Mouse (Mus musculus) liver, embryonic 12.5 days (tissue): ENCODE results near the gene Cplx2. TPM values are rescaled to one million over a fixed set of nuclear protein-coding genes. Genes with fewer than 3 reads are reported as not detected.

Experiments
- polyA plus RNA-seq: library from polyadenylated mRNA; unstranded; fragments of >200 nt; fragmentation: Nextera tagmentation; extraction: Ambion mirVana; gene quantifications from 2 replicates; pipeline ENCODE4 v1.2.1, GENCODE M21; 2016

Cplx2 gene
- polyA plus RNA-seq, 1 experiment from 2014 or later = 0.52 TPM

Other genes starting within 250 kb of the Cplx2 start
- 0.07 and 0.08 TPM in 2 replicates for gene Hrh2, start 179.2 kb upstream of the Cplx2 start, polyA plus RNA-seq
- 77.6 and 78.0 TPM in 2 replicates for gene Thoc3, start 97.5 kb downstream of the Cplx2 start, polyA plus RNA-seq
- gene Simc1, start 132.4 kb downstream of the Cplx2 start, polyA plus RNA-seq = 4.0 and 4.3 TPM in 2 replicates
- 66.8 and 69.3 TPM in 2 replicates for gene 4833439L19Rik, start 194.1 kb downstream of the Cplx2 start, polyA plus RNA-seq
- gene Arl10, start 203.7 kb downstream of the Cplx2 start, polyA plus RNA-seq = 10.7 and 10.9 TPM in 2 replicates
- gene Nop16, start 218.7 kb downstream of the Cplx2 start, polyA plus RNA-seq = 82.4 and 85.5 TPM in 2 replicates
- 127 and 135 TPM in 2 replicates for gene Higd2a, start 218.9 kb downstream of the Cplx2 start, polyA plus RNA-seq
- 51.2 and 52.6 TPM in 2 replicates for gene Cltb, start 240.0 kb downstream of the Cplx2 start, polyA plus RNA-seq